Mouse (Mus musculus) stomach, embryonic 16.5 days (tissue): Measurements from ENCODE around the gene Lep. TPM values are rescaled to one million over a fixed set of nuclear protein-coding genes. Genes with fewer than 3 reads are reported as not detected.

Experiments
- ATAC-seq: fragments of 200-750 bp; cut with Nextera tagmentation; 2 replicates; pipeline ENCODE4 v1.8.0; 2017; ENCODE audit warnings: moderate number of reproducible peaks, moderate TSS enrichment; ENCODE audit not compliant: insufficient read depth, low FRiP score
- H3K27ac ChIP-seq: fragments of 300-500 bp; sonication (generic); 2 replicates; pipeline ENCODE4 v1.5.1; 2014; ENCODE audit warnings: low read length
- H3K27me3 ChIP-seq: fragments of 300-500 bp; sonication (generic); 2 replicates; pipeline ENCODE4 v1.6.1; 2014; ENCODE audit warnings: low read length, control low read depth, mixed read lengths; ENCODE audit not compliant: control insufficient read depth, insufficient read depth
- H3K36me3 ChIP-seq: fragments of 300-500 bp; sonication (generic); 2 replicates; pipeline ENCODE4 v1.6.1; 2014; ENCODE audit warnings: low read length; ENCODE audit not compliant: control insufficient read depth, insufficient read depth
- H3K4me1 ChIP-seq: fragments of 300-500 bp; sonication (generic); 2 replicates; pipeline ENCODE4 v1.6.1; 2014; ENCODE audit warnings: low read length, control low read depth, mixed read lengths; ENCODE audit not compliant: control insufficient read depth, insufficient read depth
- H3K4me2 ChIP-seq: fragments of 300-500 bp; sonication (generic); 2 replicates; pipeline ENCODE4 v1.6.1; 2014; ENCODE audit warnings: low read depth, low read length, mixed read lengths
- H3K4me3 ChIP-seq: fragments of 300-500 bp; sonication (generic); replicated peaks from 2 replicates; pipeline ENCODE4 v1.5.1; 2014; ENCODE audit warnings: mild to moderate bottlenecking, low read length
- H3K9ac ChIP-seq: fragments of 300-500 bp; sonication (generic); 2 replicates; pipeline ENCODE4 v1.6.1; 2014; ENCODE audit warnings: low read length
- H3K9me3 ChIP-seq: fragments of 300-500 bp; sonication (generic); replicated peaks from 2 replicates; pipeline ENCODE4 v1.6.1; 2016; ENCODE audit warnings: low read length, control low read depth; ENCODE audit not compliant: control insufficient read depth
- WGBS: fragments of 180-500 bp; shearing (Covaris S2); extraction: QIAGEN DNeasy Blood & Tissue Kit; methylation state at CpG from one replicate; pipeline ENCODE4 v1.1.7; 2014; 5-methylcytosine and 5-hydroxymethylcytosine counted together
- microRNA-seq: library from miRNA; unstranded; fragments of <30 nt; microRNA quantifications from one replicate; pipeline ENCODE4, GENCODE M21; 2016
- polyA plus RNA-seq: library from polyadenylated mRNA; unstranded; fragments of >200 nt; fragmentation: Nextera tagmentation; extraction: Ambion mirVana; gene quantifications from 2 replicates; pipeline ENCODE4 v1.2.1, GENCODE M21; 2015

The Lep gene
- polyA plus RNA-seq, 1 experiment from 2014 or later, result not detected

- Histone ChIP-seq H3K36me3 (no peaks in the 10 kb centered on the region), H3K9ac (no peak overlapping the region), H3K4me1 (no peaks in the 10 kb centered on the region), H3K9me3 (no peaks in the 10 kb centered on the region), H3K4me2 (no peak overlapping the region), H3K27ac (no peak overlapping the region), H3K4me3 (no peak overlapping the region), H3K27me3 (no peaks in the 10 kb centered on the region)
- ATAC-seq, result no peak
Measured at GRCm38 (mm10) chr6:29118231-29118630, 58.2 kb downstream of the Lep start.

GRCm38 (mm10) chr6:29118963-29119362, 58.9 kb downstream of the Lep start:
- no peak overlapping the region for H3K4me2 ChIP-seq
- no peak overlapping the region for H3K9ac ChIP-seq
- no peaks in the 10 kb centered on the region for H3K4me1 ChIP-seq
- ATAC-seq, result no peak
- H3K27ac ChIP-seq, result no peak overlapping the region
- no peaks in the 10 kb centered on the region for H3K27me3 ChIP-seq
- H3K36me3 ChIP-seq, result no peaks in the 10 kb centered on the region
- WGBS, result 68% methylated on average over 4 of the region's 4 CpGs
- no peaks in the 10 kb centered on the region for H3K9me3 ChIP-seq
- no peak overlapping the region for H3K4me3 ChIP-seq

GRCm38 (mm10) chr6:29119990-29120389, 60.0 kb downstream of the Lep start:
- Histone ChIP-seq H3K4me1 (no peaks in the 10 kb centered on the region), H3K4me3 (no peak overlapping the region), H3K27me3 (no peaks in the 10 kb centered on the region), H3K9me3 (no peaks in the 10 kb centered on the region), H3K4me2 (no peak overlapping the region), H3K36me3 (0 out of 2 replicates have a peak, but pooled peaks cover 6% of the 10 kb centered on the region), H3K9ac (no peak overlapping the region), H3K27ac (no peak overlapping the region)
- 88% methylated on average over 13 of the region's 13 CpGs for WGBS
- no peak for ATAC-seq

Small RNAs within 50 kb of the gene (microRNA-seq; reads per million reads assigned to microRNA genes)
- gene Mir129-1, result 12.4 reads per million, percentile 34 among the genes with 10 or more reads in this experiment

Other genes with a start within 250 kb of the Lep start
- gene Lrrc4, start 228.5 kb upstream of the Lep start, polyA plus RNA-seq, result 0.66 and 0.72 TPM in 2 replicates
- 28.3 and 29.4 TPM in 2 replicates for gene Rbm28, start 104.8 kb downstream of the Lep start, polyA plus RNA-seq
- gene Prrt4, start 119.4 kb downstream of the Lep start, polyA plus RNA-seq, result 0.30 and 0.31 TPM in 2 replicates
- 43.4 and 43.7 TPM in 2 replicates for gene Impdh1, start 156.1 kb downstream of the Lep start, polyA plus RNA-seq
- gene Hilpda, start 212.3 kb downstream of the Lep start, polyA plus RNA-seq, result 32.6 and 34.2 TPM in 2 replicates
- gene Fam71f2, start 219.4 kb downstream of the Lep start, polyA plus RNA-seq, result 0.28 and 0.31 TPM in 2 replicates